Mouse (Mus musculus) MEL (cell line): ENCODE results near the gene Dpp9.
A peak's percentile ranks its signal among the peaks of the same experiment; 100 is the strongest.

Experiments
- BHLHE40 ChIP-seq: IDR thresholded peaks from 2 replicates; pipeline ENCODE4 v1.6.1; 2012; ENCODE audit warnings: low read depth, mild to moderate bottlenecking, inconsistent platforms, low read length, improper control_type of control experiment, borderline replicate concordance
- CTCF ChIP-seq, 3 experiments: IDR thresholded peaks in 2 of 3; conservative IDR thresholded peaks in 1 of 3; 2 replicates each; pipeline ENCODE4 v1.5.1; 2011 to 2012; ENCODE audit warnings: low read length in 3 of 3, low read depth in 2 of 3, mild to moderate bottlenecking in 2 of 3, improper control_type of control experiment in 1 of 3, inconsistent platforms in 1 of 3, mixed read lengths in 1 of 3, moderate library complexity in 1 of 3; ENCODE audit not compliant: control insufficient read depth in 1 of 3, insufficient read depth in 1 of 3, poor library complexity in 1 of 3, severe bottlenecking in 1 of 3
- E2F4 ChIP-seq: IDR thresholded peaks from 2 replicates; pipeline ENCODE4 v1.6.1; 2011; ENCODE audit warnings: low read depth, low read length, improper control_type of control experiment, borderline replicate concordance
- EP300 ChIP-seq, 2 experiments: IDR thresholded peaks; 2 replicates each; pipeline ENCODE4 v1.6.1; 2011; ENCODE audit warnings: improper control_type of control experiment in 2 of 2, low read length in 2 of 2, low read depth in 1 of 2, mild to moderate bottlenecking in 1 of 2
- ETS1 ChIP-seq: IDR thresholded peaks from 2 replicates; pipeline ENCODE4 v1.6.1; 2012; ENCODE audit warnings: low read depth, mild to moderate bottlenecking, inconsistent platforms, low read length, improper control_type of control experiment, moderate library complexity
- GABPA ChIP-seq: IDR thresholded peaks from 2 replicates; pipeline ENCODE4 v1.6.1; 2012; ENCODE audit warnings: low read depth, mild to moderate bottlenecking, inconsistent platforms, low read length, improper control_type of control experiment, moderate library complexity
- MAX ChIP-seq: IDR thresholded peaks from 2 replicates; pipeline ENCODE4 v1.6.1; 2011; ENCODE audit warnings: low read length, improper control_type of control experiment
- POLR2A ChIP-seq, 2 experiments: IDR thresholded peaks; 2 replicates each; pipeline ENCODE4 v1.6.1; 2011 to 2012; ENCODE audit warnings: low read length in 2 of 2, mild to moderate bottlenecking in 2 of 2, control low read depth in 1 of 2, improper control_type of control experiment in 1 of 2, low read depth in 1 of 2, moderate library complexity in 1 of 2; ENCODE audit not compliant: control insufficient read depth in 1 of 2, insufficient read depth in 1 of 2, poor library complexity in 1 of 2
- TAL1 ChIP-seq: IDR thresholded peaks from 2 replicates; pipeline ENCODE4 v1.6.1; 2012; ENCODE audit warnings: mild to moderate bottlenecking, inconsistent platforms, low read length, moderate library complexity, mixed read lengths
- ZC3H11A ChIP-seq: IDR thresholded peaks from 2 replicates; pipeline ENCODE4 v1.6.1; 2012; ENCODE audit warnings: low read depth, mild to moderate bottlenecking, inconsistent platforms, low read length, improper control_type of control experiment
- ZMIZ1 ChIP-seq: IDR thresholded peaks from 2 replicates; pipeline ENCODE4 v1.6.1; 2012; ENCODE audit warnings: low read depth, mild to moderate bottlenecking, inconsistent platforms, low read length, improper control_type of control experiment, moderate library complexity

DNA sequence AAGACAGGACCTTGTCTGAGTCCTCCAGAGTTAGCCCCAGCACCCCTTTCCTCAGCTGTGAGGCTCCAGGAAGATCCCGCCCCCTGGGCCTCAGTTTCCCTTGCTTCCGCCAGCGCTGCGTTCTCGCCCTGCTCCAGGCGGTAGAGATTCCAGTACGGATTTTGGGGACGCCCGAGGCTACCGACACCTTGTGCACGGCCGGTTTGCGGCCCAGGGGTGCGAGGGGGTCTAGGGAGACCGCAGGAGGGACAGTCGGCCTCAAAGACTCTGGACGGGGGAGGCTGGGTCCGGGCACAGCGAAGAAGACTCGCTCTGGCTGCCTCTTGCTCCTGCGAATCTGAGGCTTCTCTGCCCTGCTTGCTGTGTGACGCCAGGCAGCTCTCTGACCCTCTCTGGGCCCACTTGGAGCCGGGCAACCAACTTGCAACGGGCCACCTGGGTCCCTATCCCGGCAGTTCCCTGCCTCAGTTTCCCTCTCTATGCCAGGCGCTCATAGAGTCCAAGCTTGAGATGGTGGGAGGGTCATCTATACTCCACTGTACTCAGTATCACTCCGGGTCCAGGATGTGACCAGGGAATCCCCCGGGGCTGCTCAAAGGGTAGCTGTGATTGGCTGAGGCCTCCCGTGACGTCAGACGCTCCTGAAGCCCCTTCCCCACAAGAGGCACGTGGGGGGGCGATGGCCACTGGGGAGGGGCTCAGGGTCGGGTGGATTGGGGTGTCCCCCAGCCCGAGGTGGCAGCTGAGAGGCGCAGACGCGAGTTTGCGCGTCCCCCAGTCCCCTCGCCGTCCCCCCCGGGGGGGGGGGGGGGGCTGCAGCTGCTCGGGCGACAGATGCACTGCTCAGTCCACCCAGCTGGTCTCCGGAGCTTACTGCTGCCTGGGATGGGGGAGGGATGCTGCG, 76.8 kb downstream of the Dpp9 start:
- TF ChIP-seq CTCF (IDR thresholded peaks at IDR 0.05 in 2 of 3, conservative IDR thresholded peaks at IDR 0.05 in 1 of 3; ENCODE audit: control insufficient read depth in 1 of 3, insufficient read depth in 1 of 3, low read depth in 2 of 3, low read length in 3 of 3, poor library complexity in 1 of 3, severe bottlenecking in 1 of 3), result no peak
- no peak for TF ChIP-seq ZMIZ1
- no peak for TF ChIP-seq E2F4
- TF ChIP-seq ZC3H11A, result no peak
- TF ChIP-seq POLR2A (IDR thresholded peaks at IDR 0.05; ENCODE audit: control insufficient read depth in 1 of 2, insufficient read depth in 1 of 2, low read depth in 1 of 2, low read length in 2 of 2, poor library complexity in 1 of 2), result peak in 1 of 2 experiments; percentile 41; a peak in 1 of 4 replicates
- TF ChIP-seq BHLHE40, result no peak
- no peak for TF ChIP-seq MAX
- TF ChIP-seq TAL1, result no peak
- no peak for TF ChIP-seq ETS1
- no peak for TF ChIP-seq GABPA
- no peak for TF ChIP-seq EP300 (IDR thresholded peaks at IDR 0.05; ENCODE audit: low read depth in 1 of 2, low read length in 2 of 2)
